Mouse (Mus musculus) kidney, embryonic 15.5 days (tissue): ENCODE results near the gene Ssr2. TPM values are rescaled to one million over a fixed set of nuclear protein-coding genes. Genes with fewer than 3 reads are reported as not detected.

Experiments used
- ATAC-seq: fragments of 200-750 bp; cut with Nextera tagmentation; replicated peaks from 2 replicates; pipeline ENCODE4 v1.8.0; 2017; ENCODE audit warnings: moderate TSS enrichment; ENCODE audit not compliant: low FRiP score
- H3K27ac ChIP-seq: fragments of 300-500 bp; sonication (generic); 2 replicates; pipeline ENCODE4 v1.5.1; 2015; ENCODE audit warnings: mild to moderate bottlenecking, inconsistent platforms
- H3K27me3 ChIP-seq: fragments of 300-500 bp; sonication (generic); 2 replicates; pipeline ENCODE4 v1.6.1; 2015; ENCODE audit warnings: inconsistent platforms
- H3K36me3 ChIP-seq: fragments of 300-500 bp; sonication (generic); 2 replicates; pipeline ENCODE4 v1.6.1; 2015; ENCODE audit warnings: inconsistent platforms
- H3K4me1 ChIP-seq: fragments of 300-500 bp; sonication (generic); 2 replicates; pipeline ENCODE4 v1.6.1; 2015; ENCODE audit warnings: inconsistent platforms
- H3K4me2 ChIP-seq: fragments of 300-500 bp; sonication (generic); 2 replicates; pipeline ENCODE4 v1.6.1; 2015; ENCODE audit warnings: moderate library complexity, mild to moderate bottlenecking, inconsistent platforms
- H3K4me3 ChIP-seq: fragments of 300-500 bp; sonication (generic); replicated peaks from 2 replicates; pipeline ENCODE4 v1.5.1; 2015; ENCODE audit warnings: mild to moderate bottlenecking, inconsistent platforms
- H3K9ac ChIP-seq: fragments of 300-500 bp; sonication (generic); 2 replicates; pipeline ENCODE4 v1.6.1; 2015; ENCODE audit warnings: mild to moderate bottlenecking, inconsistent platforms
- H3K9me3 ChIP-seq: fragments of 300-500 bp; sonication (generic); replicated peaks from 2 replicates; pipeline ENCODE4 v1.6.1; 2016; ENCODE audit warnings: inconsistent platforms
- WGBS: fragments of 180-500 bp; shearing (Covaris S2); methylation state at CpG from one replicate; pipeline ENCODE4 v1.1.7; 2015; ENCODE audit warnings: mixed read lengths; 5-methylcytosine and 5-hydroxymethylcytosine counted together
- polyA plus RNA-seq: library from polyadenylated mRNA; unstranded; fragments of >200 nt; fragmentation: Nextera tagmentation; extraction: Ambion mirVana; gene quantifications from 2 replicates; pipeline ENCODE4 v1.2.1, GENCODE M21; 2015

Gene Ssr2
- 300 and 318 TPM in 2 replicates for polyA plus RNA-seq

DNA sequence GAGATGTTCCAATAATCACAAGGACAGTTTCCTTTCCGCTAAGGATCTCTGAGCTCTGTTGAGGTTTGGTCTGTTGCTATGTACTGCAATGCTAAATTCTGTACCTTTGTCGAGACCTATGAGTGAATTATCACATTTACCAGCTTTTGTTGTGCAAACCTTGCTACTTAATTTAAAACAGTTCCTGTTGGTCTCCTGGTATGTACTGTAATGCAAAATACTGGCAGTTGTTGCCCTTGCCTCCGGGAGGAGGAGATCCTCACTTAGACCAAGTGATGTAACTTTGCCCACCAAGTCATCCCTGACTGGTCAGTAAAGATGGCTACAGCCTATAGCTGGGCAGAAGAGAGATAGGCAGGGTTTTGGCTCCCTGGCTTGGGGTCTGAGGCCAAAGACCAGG, at the start of gene Ssr2:
TSS of gene Ssr2 (plus strand) at position 337 of the 400 bp plus-strand sequence.
- peaks cover 6% of the 10 kb centered on the region for H3K4me1 ChIP-seq
- no peak within 1 kb of the TSS for H3K9ac ChIP-seq
- H3K36me3 ChIP-seq: no peaks in the 10 kb centered on the region; the same call in 1 of the 2 replicates
- WGBS: 86% methylated on average over 3 of the region's 3 CpGs
- no peaks in the 10 kb centered on the region for H3K9me3 ChIP-seq
- ATAC-seq: no peak
- no peak within 1 kb of the TSS for H3K27ac ChIP-seq
- H3K27me3 ChIP-seq: no peaks in the 10 kb centered on the region
- no peak within 1 kb of the TSS for H3K4me2 ChIP-seq
- H3K4me3 ChIP-seq: no peak within 1 kb of the TSS

DNA sequence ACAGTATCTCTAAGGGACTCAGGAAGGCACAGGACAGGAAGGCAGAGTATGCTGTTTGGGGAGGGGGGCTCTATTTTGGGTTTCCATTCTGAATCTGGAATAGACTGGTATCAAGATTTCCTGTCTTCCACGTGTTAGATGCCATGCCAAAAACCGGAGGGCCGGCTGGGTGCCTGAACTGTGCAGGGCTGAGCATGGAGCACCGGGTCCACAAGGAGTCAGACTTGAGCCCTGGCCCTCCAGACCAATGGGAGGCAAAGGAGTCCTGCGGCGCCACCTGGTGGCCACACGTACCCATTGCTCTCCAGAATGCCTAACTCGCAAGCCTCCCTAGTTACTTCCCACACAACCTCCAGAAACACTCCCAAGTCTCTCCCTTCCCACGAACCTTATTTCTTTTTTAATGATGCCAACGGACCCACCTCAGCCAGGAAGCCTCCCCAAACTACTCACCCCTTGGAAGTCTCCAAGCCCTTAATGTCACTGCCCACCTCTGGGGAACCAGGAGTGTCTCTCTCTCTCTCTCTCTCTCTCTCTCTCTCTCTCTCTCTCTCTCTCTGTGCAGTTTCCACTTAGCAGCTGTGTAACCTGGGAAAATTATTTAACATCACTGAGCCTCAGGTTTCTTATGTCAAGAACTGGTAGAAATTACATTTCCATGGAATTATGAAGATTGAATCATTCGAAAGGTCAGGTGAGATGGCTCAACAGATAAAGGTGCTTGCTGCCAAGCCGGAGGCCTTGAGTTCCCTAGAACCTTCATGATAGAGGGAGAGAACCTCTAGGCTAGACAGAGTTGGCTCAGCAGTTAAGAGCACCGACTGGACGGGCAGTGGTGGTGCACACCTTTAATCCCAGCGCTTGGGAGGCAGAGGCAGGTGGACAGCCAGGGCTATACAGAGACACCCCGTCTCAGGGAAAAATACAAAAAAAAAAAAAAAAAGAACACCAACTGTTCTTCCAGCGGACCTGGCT, 49.2 kb upstream of the Ssr2 start:
- peaks cover 53% of the 10 kb centered on the region for H3K4me1 ChIP-seq
- no peaks in the 10 kb centered on the region for H3K27me3 ChIP-seq
- no peaks in the 10 kb centered on the region for H3K9me3 ChIP-seq
- 31% methylated on average over 17 of the region's 17 CpGs for WGBS
- H3K4me3 ChIP-seq: no peak overlapping the region
- peaks cover 11% of the 10 kb centered on the region for H3K36me3 ChIP-seq
- peak overlapping the region; percentile 28; the same call in 1 of the 2 replicates for H3K27ac ChIP-seq
- H3K9ac ChIP-seq: no peak overlapping the region
- peak overlapping the region; percentile 33; the same call in 1 of the 2 replicates for H3K4me2 ChIP-seq
- ATAC-seq: peak; percentile 72

- Histone ChIP-seq H3K4me2 (peak overlapping the region; percentile 15), H3K9me3 (no peaks in the 10 kb centered on the region), H3K27me3 (no peaks in the 10 kb centered on the region), H3K4me1 (peaks cover 53% of the 10 kb centered on the region), H3K27ac (peak overlapping the region; percentile 54; the same call in 1 of the 2 replicates), H3K9ac (peak overlapping the region; percentile 5; the same call in 1 of the 2 replicates), H3K4me3 (no peak overlapping the region), H3K36me3 (peaks cover 11% of the 10 kb centered on the region)
- 26% methylated on average over 8 of the region's 8 CpGs for WGBS
- ATAC-seq: no peak
These were observed 48.1 kb upstream of the Ssr2 start for GRCm38 (mm10) chr3:88527565-88527964.

DNA sequence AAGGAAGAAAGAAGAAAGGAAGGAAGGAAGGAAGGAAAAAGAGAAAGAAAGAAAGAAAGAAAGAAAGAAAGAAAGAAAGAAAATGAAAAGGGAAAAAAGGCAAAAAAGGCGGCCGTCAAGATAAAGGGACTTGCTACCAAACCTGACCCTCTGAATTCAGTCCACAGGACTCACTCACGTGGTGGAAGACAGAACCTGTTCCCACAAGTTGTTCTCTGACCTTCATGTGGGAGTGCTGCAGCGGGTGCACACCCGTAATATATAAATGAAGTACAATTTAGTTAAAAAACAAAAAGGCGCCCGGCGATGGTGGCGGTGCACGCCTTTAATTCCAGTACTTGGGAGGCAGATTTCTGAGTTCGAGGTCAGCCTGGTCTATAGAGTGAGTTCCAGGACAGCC, 47.0 kb upstream of the Ssr2 start:
- Histone ChIP-seq H3K4me1 (peaks cover 55% of the 10 kb centered on the region), H3K9me3 (no peaks in the 10 kb centered on the region), H3K9ac (no peak overlapping the region), H3K27ac (no peak overlapping the region), H3K4me3 (no peak overlapping the region), H3K27me3 (no peaks in the 10 kb centered on the region), H3K36me3 (peaks cover 11% of the 10 kb centered on the region), H3K4me2 (no peak overlapping the region)
- 71% methylated on average over 11 of the region's 11 CpGs for WGBS
- ATAC-seq: no peak

GRCm38 (mm10) chr3:88529204-88530000, 46.3 kb upstream of the Ssr2 start:
- H3K9me3 ChIP-seq: no peaks in the 10 kb centered on the region
- ATAC-seq: no peak
- peak overlapping the region; percentile 87 for H3K4me2 ChIP-seq
- H3K27me3 ChIP-seq: no peaks in the 10 kb centered on the region
- H3K4me1 ChIP-seq: peaks cover 63% of the 10 kb centered on the region
- H3K9ac ChIP-seq: peak overlapping the region; percentile 97
- 27% methylated on average over 7 of the region's 7 CpGs for WGBS
- peaks cover 9% of the 10 kb centered on the region for H3K36me3 ChIP-seq
- peak overlapping the region; percentile 99 for H3K27ac ChIP-seq
- H3K4me3 ChIP-seq: peak overlapping the region; percentile 88

DNA sequence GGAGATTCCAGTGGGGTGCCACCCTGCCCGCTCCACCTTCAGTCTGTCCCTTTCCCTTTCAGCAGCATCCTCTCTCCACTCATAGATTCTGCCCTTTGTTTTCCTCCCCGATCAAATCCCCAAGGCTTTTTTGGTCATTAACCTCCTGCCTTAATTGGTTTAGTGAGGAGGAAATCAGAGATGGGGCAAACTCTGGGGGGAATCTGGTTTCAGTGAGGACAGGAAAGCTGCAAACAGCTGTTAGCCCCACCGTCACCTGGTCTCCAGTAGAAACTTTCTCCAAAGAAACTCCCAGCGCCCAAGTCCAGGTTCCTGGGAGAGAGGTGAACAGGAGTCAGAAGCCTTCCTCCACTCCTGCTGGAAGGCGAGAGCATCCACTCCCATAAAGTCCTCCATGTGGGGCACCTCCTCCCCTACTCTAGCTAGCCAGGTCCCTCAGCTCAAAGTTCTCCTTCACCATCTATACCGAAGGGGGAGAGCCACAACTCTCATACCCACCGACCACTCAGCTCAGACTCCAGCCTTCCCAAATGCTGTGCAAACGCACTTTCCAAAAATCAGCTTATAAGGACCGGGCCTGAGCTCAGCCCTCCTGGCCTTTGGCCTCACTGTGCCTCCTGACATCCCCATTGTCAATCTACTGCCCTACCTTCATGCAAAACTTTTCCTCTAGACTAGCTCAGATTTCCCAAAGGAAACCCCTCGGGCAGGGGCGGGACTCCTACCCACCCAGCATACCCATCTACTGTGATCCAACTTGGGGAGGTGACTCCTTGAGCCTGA, 45.4 kb upstream of the Ssr2 start:
- H3K27me3 ChIP-seq: no peaks in the 10 kb centered on the region
- H3K9me3 ChIP-seq: no peaks in the 10 kb centered on the region
- peak overlapping the region; percentile 88 for H3K4me3 ChIP-seq
- peak overlapping the region; percentile 99 for H3K27ac ChIP-seq
- H3K36me3 ChIP-seq: peaks cover under 1% of the 10 kb centered on the region; the same call in 1 of the 2 replicates
- H3K9ac ChIP-seq: peak overlapping the region; percentile 97
- H3K4me1 ChIP-seq: peaks cover 72% of the 10 kb centered on the region
- ATAC-seq: no peak
- H3K4me2 ChIP-seq: peak overlapping the region; percentile 87
- 11% methylated on average over 11 of the region's 11 CpGs for WGBS

DNA sequence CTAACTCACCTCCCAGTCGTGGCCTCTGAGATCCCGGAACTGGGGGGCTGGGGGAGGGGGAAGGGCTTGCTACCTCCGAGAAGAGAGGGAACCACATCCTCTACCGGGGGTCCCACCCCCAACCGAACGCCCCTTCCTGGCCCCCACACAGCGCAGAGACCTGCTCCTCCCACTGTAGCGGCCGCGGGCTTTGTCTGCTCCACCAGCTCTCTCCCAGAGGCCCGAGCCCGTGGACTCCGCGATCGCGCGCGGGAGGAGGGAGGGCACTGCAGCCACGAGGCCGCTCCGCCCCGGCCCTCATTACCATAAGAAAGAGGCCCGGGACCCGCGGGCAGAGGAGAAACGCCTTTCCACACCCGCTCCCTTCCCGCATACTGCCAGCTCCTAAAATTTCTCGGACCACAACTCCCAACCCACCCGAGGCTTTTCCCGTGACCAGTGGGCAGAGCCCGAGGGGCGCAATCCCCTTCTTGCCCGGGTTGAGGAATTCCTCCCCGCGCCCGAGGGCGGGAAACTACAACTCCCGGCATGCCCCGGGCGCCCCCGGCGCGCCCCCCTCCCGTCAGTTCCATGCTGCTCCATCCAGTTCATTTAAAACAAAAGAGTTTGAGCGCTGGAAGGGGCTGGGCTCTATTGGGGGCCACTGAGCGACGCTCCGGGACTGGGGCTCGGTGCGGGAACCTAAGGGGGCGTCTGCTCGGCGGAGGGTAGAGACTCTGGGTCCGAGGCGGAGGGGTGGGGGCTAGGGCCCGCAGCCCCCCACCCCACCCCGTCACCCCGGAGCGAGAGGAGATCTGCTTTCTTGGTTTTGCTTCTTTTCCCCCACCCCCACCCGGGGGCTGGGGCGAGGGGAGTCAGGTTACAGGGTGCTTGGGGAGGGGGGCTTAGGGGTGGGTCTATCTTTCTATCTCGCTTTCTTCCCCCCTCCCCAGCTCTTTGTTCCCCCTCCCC, 44.1 kb upstream of the Ssr2 start:
- peak overlapping the region; percentile 87 for H3K4me2 ChIP-seq
- no peaks in the 10 kb centered on the region for H3K9me3 ChIP-seq
- WGBS: 1% methylated on average over 62 of the region's 63 CpGs
- peak overlapping the region; percentile 97 for H3K9ac ChIP-seq
- ATAC-seq: peak; percentile 81
- H3K27me3 ChIP-seq: no peaks in the 10 kb centered on the region
- peak overlapping the region; percentile 88 for H3K4me3 ChIP-seq
- peaks cover 7% of the 10 kb centered on the region for H3K36me3 ChIP-seq
- peak overlapping the region; percentile 99 for H3K27ac ChIP-seq
- peaks cover 72% of the 10 kb centered on the region for H3K4me1 ChIP-seq

GRCm38 (mm10) chr3:88532299-88532674, 43.4 kb upstream of the Ssr2 start, which contains the start of gene Mex3a:
Gene Mex3a (plus strand): TSS chr3:88532395.
- Histone ChIP-seq H3K9me3 (no peaks in the 10 kb centered on the region), H3K27me3 (no peaks in the 10 kb centered on the region), H3K4me1 (peaks cover 73% of the 10 kb centered on the region), H3K9ac (peak within 1 kb of the TSS; percentile 97), H3K4me3 (peak within 1 kb of the TSS; percentile 88), H3K4me2 (peak within 1 kb of the TSS; percentile 87), H3K27ac (peak within 1 kb of the TSS; percentile 99), H3K36me3 (peaks cover 14% of the 10 kb centered on the region)
- no peak for ATAC-seq
- 1% methylated on average over 21 of the region's 31 CpGs for WGBS

DNA sequence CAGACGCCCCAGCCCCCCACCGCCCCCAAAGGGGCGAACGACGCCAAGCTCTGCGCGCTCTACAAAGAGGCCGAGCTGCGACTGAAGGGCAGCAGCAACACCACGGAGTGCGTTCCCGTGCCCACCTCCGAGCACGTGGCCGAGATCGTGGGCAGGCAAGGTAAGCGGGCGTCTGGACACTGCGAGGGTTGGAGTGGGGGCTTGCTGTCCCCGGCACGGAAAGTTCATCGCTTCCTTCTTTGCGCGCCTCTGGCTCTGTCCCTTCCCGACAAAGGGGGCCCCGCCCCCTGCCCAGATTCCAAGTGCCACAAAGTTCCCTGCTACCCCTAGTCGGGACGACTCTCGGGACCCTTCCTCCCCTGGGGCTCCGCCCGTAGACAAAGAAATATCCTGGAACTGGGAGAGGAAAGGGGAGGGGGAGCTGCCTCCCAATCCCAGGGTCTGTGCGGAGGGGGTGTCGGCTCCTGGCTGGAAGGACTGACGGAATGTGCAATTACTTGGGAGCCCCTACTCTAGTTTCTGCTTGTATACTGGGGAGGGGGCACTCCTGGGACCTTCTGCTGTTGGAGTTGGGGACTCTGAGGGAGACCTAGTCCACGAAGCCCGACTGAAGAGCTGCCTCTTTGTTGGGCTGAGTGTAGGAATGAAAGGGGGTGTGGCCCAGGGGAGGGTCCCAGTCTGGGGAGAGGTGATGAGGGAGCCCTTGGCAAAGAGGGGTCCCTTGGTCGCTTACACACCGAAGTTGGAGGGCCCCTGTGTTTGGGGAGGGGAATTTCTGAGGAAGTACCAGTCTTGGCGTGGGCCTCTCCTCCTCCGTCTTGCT, 42.8 kb upstream of the Ssr2 start:
- H3K4me2 ChIP-seq: peak overlapping the region; percentile 87
- peaks cover 73% of the 10 kb centered on the region for H3K4me1 ChIP-seq
- peak overlapping the region; percentile 97 for H3K9ac ChIP-seq
- peaks cover 20% of the 10 kb centered on the region for H3K36me3 ChIP-seq
- no peaks in the 10 kb centered on the region for H3K27me3 ChIP-seq
- no peaks in the 10 kb centered on the region for H3K9me3 ChIP-seq
- peak overlapping the region; percentile 99 for H3K27ac ChIP-seq
- WGBS: under 1% methylated on average over 40 of the region's 40 CpGs
- ATAC-seq: peak; percentile 23
- H3K4me3 ChIP-seq: peak overlapping the region; percentile 88

DNA sequence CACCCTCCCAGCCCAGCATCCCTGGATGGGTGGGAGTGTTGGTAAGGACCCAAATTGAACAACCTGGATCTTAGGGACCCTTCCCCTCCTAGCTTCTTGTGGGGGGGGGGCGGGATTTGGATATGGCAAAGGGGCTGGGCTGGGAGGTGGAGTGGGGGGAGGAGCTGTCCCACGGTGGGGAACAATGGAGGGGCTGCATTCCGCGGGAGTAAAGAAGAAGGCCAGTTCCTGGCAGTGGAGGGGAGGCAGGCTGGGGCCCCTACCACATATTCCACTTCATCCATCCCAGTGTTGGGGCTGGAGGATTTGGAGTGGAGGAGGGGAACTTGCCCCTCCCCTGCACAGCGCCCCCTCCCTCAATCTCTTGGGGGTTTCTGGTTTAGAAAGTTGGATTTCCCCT, 42.0 kb upstream of the Ssr2 start:
- H3K9me3 ChIP-seq: no peaks in the 10 kb centered on the region
- peaks cover 74% of the 10 kb centered on the region for H3K4me1 ChIP-seq
- H3K27ac ChIP-seq: peak overlapping the region; percentile 99
- peak overlapping the region; percentile 88 for H3K4me3 ChIP-seq
- WGBS: 0% methylated on average over 4 of the region's 5 CpGs
- peak overlapping the region; percentile 87 for H3K4me2 ChIP-seq
- no peaks in the 10 kb centered on the region for H3K27me3 ChIP-seq
- H3K9ac ChIP-seq: peak overlapping the region; percentile 97
- peaks cover 28% of the 10 kb centered on the region for H3K36me3 ChIP-seq
- ATAC-seq: no peak
